Mouse (Mus musculus) natural killer cell, adult 2 months (primary cell): ENCODE results near the gene Uckl1.

ENCODE experiments used
- DNase-seq, 2 experiments: peaks; one replicate each; pipeline ENCODE4 v3.0.0; 2022; ENCODE audit warnings: low spot score in 2 of 2

Gene Uckl1

DNA sequence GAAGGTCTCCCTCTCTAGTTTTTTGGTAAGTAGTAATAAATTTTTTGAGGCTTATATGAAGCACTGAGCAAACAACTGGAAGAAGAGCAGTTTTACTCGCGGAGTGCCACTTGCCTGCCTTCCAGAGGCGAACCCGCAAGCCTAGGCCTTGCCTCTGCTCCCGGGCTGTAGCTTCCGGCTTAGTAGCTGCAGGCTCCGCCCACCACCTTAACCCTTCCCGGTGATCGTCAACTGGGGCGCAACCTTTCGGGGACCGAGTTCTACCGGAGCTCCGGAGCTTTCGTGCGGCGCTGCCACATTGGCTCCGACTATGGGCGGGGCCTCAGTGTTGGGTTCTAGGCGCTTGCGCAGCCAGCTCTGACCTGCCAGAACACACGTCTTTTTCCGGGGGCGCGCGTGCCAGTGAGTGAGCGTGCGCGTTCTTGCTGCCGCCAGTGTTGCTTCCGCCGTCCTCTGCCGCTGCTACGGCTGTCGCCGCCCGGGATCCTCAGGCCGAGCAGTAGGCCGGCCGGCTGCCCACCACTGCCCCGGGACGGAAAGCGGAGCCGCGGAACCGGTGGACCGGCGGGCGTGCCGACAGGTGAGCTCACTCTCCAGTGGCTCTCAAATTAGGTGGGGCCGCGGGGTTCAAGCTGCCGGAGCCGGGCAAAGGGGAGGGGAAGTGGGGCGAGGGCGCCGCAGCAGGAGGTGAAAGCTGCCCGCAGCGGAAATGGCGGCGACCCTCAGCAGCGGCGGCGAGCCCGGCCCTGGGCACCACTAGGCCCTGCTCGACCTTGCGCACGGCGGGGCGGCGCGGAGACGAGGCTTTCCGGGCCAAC, 64.4 kb downstream of the Uckl1 start, which contains the start of gene Dnajc5:
Gene Dnajc5 (plus strand): TSS at position 368 of the 818 bp plus-strand sequence.
- DNase-seq = peak; percentile 94 to 96

DNA sequence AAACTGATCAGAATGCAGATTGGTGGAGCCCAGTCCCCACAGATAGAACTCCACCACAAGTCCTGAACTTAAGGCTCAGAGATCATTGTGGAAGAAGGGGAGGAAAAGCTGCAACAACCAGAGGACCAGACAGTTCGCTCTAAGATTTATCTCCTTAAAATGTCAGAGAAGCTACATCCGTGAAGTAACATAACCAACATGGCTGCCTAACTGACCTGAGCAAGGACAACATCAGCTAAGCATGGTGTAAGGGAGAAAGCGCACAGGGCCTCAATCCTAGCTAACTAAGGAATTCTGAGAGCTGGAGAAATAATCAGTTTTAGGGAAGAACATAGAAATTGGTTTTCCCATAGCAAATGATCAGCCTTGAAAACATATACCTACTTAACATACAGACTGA, 65.5 kb downstream of the Uckl1 start:
- DNase-seq = no peak
